ENCODE assay signal across 21 mouse cellular contexts in the genomic region with DNA sequence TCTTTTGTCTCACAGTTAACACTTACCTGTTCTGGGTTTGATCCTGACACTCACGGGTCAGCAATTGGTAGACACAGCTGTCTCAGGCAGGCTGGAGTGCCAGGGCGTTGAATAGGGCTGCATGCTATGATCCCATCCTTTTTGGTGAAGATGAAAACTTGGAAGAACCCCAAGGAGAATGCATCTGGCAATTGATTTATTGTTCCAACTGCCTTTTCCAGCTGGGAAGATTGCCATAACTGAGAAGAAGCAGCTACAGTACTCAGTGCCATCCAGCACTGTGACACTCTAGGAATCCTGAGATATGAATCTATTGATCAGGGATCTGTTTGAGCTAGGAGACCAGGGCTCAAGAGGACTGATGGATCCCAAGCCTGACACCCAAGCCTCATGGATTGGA.
DNase-seq lines count a peak whose midpoint lies in the region; ATAC-seq and TF ChIP-seq lines count a peak whose summit lies in the region.
"Had no signal": no experiment of that assay in that cellular context is flagged by ENCODE, and none has a peak within 500 bp of the region (broad histone marks: within the 10 kb centered on the region; RNA-seq: fewer than 3 reads in every experiment).

No protein-coding gene starts in this region.

- no peak overlapping the region for H3K4me3 ChIP-seq in lung, embryonic 14.5 days (ENCODE audit: low read depth, low read length)
- H3K4me3 ChIP-seq: embryonic facial prominence, embryonic 13.5 days; forebrain, embryonic 13.5 days; heart, embryonic 15.5 days; hindbrain, embryonic 10.5 days had no signal

- H3K9ac ChIP-seq in lung, embryonic 14.5 days, result no peak overlapping the region
- H3K9ac ChIP-seq: embryonic facial prominence, embryonic 13.5 days; forebrain, embryonic 13.5 days; forebrain, postnatal 0 days; heart, embryonic 15.5 days; hindbrain, embryonic 14.5 days had no signal

- no peaks in the 10 kb centered on the region for H3K27me3 ChIP-seq in lung, embryonic 14.5 days (ENCODE audit: insufficient read depth, low read length)
- H3K27me3 ChIP-seq: embryonic facial prominence, embryonic 13.5 days; forebrain, embryonic 13.5 days; heart, embryonic 15.5 days had no signal

- H3K9me3 ChIP-seq in lung, embryonic 14.5 days (ENCODE audit: low read depth, low read length), result no peaks in the 10 kb centered on the region
- H3K9me3 ChIP-seq: embryonic facial prominence, embryonic 13.5 days; forebrain, embryonic 13.5 days; heart, embryonic 15.5 days; hindbrain, embryonic 10.5 days had no signal

- no peak overlapping the region for H3K4me2 ChIP-seq in lung, embryonic 14.5 days
- H3K4me2 ChIP-seq: embryonic facial prominence, embryonic 13.5 days; forebrain, embryonic 13.5 days; heart, embryonic 11.5 days; heart, embryonic 15.5 days; hindbrain, embryonic 14.5 days had no signal

- H3K27ac ChIP-seq in lung, embryonic 14.5 days (ENCODE audit: low read depth), result no peak overlapping the region
- H3K27ac ChIP-seq: embryonic facial prominence, embryonic 13.5 days; forebrain, embryonic 13.5 days; heart, embryonic 15.5 days; hindbrain, embryonic 10.5 days; hindbrain, embryonic 14.5 days had no signal

- peak; percentile 33 for DNase-seq in adrenal gland, adult 2 months
- DNase-seq in adrenal gland, postnatal 14 days, result no peak
- peak; percentile 41 for DNase-seq in layer of hippocampus, adult 11-12 months (ENCODE audit: low spot score)
- DNase-seq in layer of hippocampus, postnatal 14 days (ENCODE audit: low spot score in 2 of 2), result no peak
- peak; percentile 44 for DNase-seq in lung, embryonic 14.5 days
- DNase-seq in lung, postnatal 4 days, result no peak
- DNase-seq in brain, adult 2 months (ENCODE audit: low read depth, low spot score), result peak; percentile 77
- no peak for DNase-seq in kidney, adult 18-20 months
- DNase-seq: adrenal gland, postnatal 10 days; cerebellum, adult 18-20 months; cerebellum, adult 9-11 months; cerebellum, postnatal 36 days; forebrain, postnatal 0 days; heart, postnatal 14 days had no signal

- no peak for TF ChIP-seq CTCF in lung, embryonic 14.5 days (IDR thresholded peaks at IDR 0.05; ENCODE audit: low read depth)

- no peaks in the 10 kb centered on the region for H3K4me1 ChIP-seq in lung, embryonic 14.5 days (ENCODE audit: insufficient read depth)
- H3K4me1 ChIP-seq: forebrain, embryonic 13.5 days; heart, embryonic 15.5 days had no signal

- no peak for ATAC-seq in lung, embryonic 14.5 days (ENCODE audit: insufficient read depth)
- ATAC-seq: forebrain, embryonic 13.5 days; forebrain, postnatal 0 days; inflammation-experienced regulatory T-cells, adult 6 months had no signal

- 84% methylated on average over 2 of the region's 2 CpGs for WGBS in lung, embryonic 14.5 days

- no peaks in the 10 kb centered on the region for H3K36me3 ChIP-seq in lung, embryonic 14.5 days (ENCODE audit: insufficient read depth)
- H3K36me3 ChIP-seq: embryonic facial prominence, embryonic 13.5 days; heart, embryonic 15.5 days; hindbrain, embryonic 10.5 days had no signal

Comparison
In these comparisons a context has a peak if more than half of its experiments do, and no peak if none do; other contexts are left out.
1. DNase-seq: peak in adrenal gland, adult 2 months (single experiment), layer of hippocampus, adult 11-12 months (single experiment), lung, embryonic 14.5 days (single experiment) and brain, adult 2 months (single experiment); none in adrenal gland, postnatal 14 days (single experiment), layer of hippocampus, postnatal 14 days (0 of 2), lung, postnatal 4 days (0 of 2) and kidney, adult 18-20 months (single experiment).